Mouse (Mus musculus) CH12F3 (cell line): ENCODE results near the gene Commd1.

Experiments used
- in situ Hi-C: fragments of 300-500 bp; cut with MboI; formaldehyde crosslinking; loops from 2 replicates; pipeline ENCODE4 v1.14.3; 2020; ENCODE audit warnings: low sequenced_read_pairs

Commd1 gene

GRCm38 (mm10) chr11:22956346-22956745 lies 25.8 kb downstream of the Commd1 start:
- in situ Hi-C loops = loop anchor here (5.0 to 10.0 kb wide), 2 partner anchors 319 to 732 kb away; no protein-coding TSS in a partner anchor

GRCm38 (mm10) chr11:22952668-22953067 lies 29.5 kb downstream of the Commd1 start:
- in situ Hi-C loops = loop anchor here (5.0 to 10.0 kb wide), 2 partner anchors 90 to 728 kb away; partner anchors contain the start of gene B3gnt2

GRCm38 (mm10) chr11:22950131-22950530 lies 32.1 kb downstream of the Commd1 start:
- in situ Hi-C loops = loop anchor here (5.0 to 10.0 kb wide), 2 partner anchors 88 to 725 kb away; partner anchors contain the start of gene B3gnt2

GRCm38 (mm10) chr11:22949101-22949500 lies 33.1 kb downstream of the Commd1 start:
- in situ Hi-C loops = no loop called here

- in situ Hi-C loops = no loop called here
Measured at GRCm38 (mm10) chr11:22938983-22939382, 43.2 kb downstream of the Commd1 start.

- in situ Hi-C loops = no loop called here
Measured at GRCm38 (mm10) chr11:22937716-22938316, 44.4 kb downstream of the Commd1 start.

- in situ Hi-C loops = no loop called here
Measured at GRCm38 (mm10) chr11:22936446-22937125, 45.6 kb downstream of the Commd1 start.

- in situ Hi-C loops = no loop called here
Measured at GRCm38 (mm10) chr11:22932167-22932566, 50.0 kb downstream of the Commd1 start.

GRCm38 (mm10) chr11:22931320-22931905 lies 50.8 kb downstream of the Commd1 start:
- in situ Hi-C loops = no loop called here

- in situ Hi-C loops = no loop called here
Measured at GRCm38 (mm10) chr11:22930129-22930528, 52.1 kb downstream of the Commd1 start.

GRCm38 (mm10) chr11:22928586-22929169 lies 53.5 kb downstream of the Commd1 start:
- in situ Hi-C loops = no loop called here

- in situ Hi-C loops = no loop called here
Measured at GRCm38 (mm10) chr11:22923606-22924005, 58.6 kb downstream of the Commd1 start.

GRCm38 (mm10) chr11:22922546-22922945 lies 59.6 kb downstream of the Commd1 start:
- in situ Hi-C loops = no loop called here

- in situ Hi-C loops = no loop called here
Measured at GRCm38 (mm10) chr11:22919336-22919735, 62.8 kb downstream of the Commd1 start.

- in situ Hi-C loops = no loop called here
Measured at GRCm38 (mm10) chr11:22917786-22918185, 64.4 kb downstream of the Commd1 start.

GRCm38 (mm10) chr11:22913744-22914143 lies 68.4 kb downstream of the Commd1 start:
- in situ Hi-C loops = no loop called here

GRCm38 (mm10) chr11:22911831-22912230 lies 70.4 kb downstream of the Commd1 start:
- in situ Hi-C loops = no loop called here

GRCm38 (mm10) chr11:22906453-22906865 lies 75.7 kb downstream of the Commd1 start:
- in situ Hi-C loops = no loop called here

- in situ Hi-C loops = no loop called here
Measured at GRCm38 (mm10) chr11:22902923-22903322, 79.3 kb downstream of the Commd1 start.

GRCm38 (mm10) chr11:22900041-22900440 lies 82.1 kb downstream of the Commd1 start:
- in situ Hi-C loops = no loop called here

- in situ Hi-C loops = no loop called here
Measured at GRCm38 (mm10) chr11:22897642-22898041, 84.5 kb downstream of the Commd1 start.

GRCm38 (mm10) chr11:22897127-22897526 lies 85.1 kb downstream of the Commd1 start:
- in situ Hi-C loops = no loop called here
